Mouse (Mus musculus): ENCODE data around the gene Slc43a2. TPM values are rescaled to one million over a fixed set of nuclear protein-coding genes. Genes with fewer than 3 reads are reported as not detected.
"Not testable (repeated sequence)": the region's sequence is repeated elsewhere in the genome, so short reads cannot be mapped to it uniquely, and the experiment has no call there.

The Slc43a2 gene
- polyA plus RNA-seq, 1 experiment from 2014 or later = 17.6 TPM

DNA sequence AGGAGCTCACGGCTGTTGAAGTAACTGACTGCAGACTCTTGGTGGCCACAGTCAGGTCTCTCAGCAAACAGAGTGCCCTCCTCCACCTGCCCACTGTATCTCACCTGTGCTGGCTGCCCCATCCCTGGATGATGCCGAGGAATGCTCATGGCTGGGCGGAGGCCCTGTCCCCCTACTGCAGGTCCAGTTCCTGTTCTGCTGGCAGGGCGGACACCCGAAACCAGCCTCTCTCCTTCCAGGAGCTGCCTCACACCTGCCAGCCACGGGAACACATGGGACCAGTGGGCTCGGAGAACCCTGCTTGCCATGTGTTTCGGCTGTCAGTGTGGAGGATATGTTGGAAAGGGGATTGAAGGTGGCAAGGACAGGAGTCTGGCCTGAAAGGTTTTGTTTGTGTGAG lies 8.7 kb downstream of the Slc43a2 start:
- no peak overlapping the region for H3K9ac ChIP-seq
- H3K36me3 ChIP-seq = peaks cover 6% of the 10 kb centered on the region; the same call in 1 of the 2 replicates
- WGBS = 87% methylated on average over 8 of the region's 8 CpGs
- H3K4me2 ChIP-seq = no peak overlapping the region
- H3K27me3 ChIP-seq = no peaks in the 10 kb centered on the region
- no peak overlapping the region for H3K4me3 ChIP-seq
- no peaks in the 10 kb centered on the region for H3K9me3 ChIP-seq
- H3K4me1 ChIP-seq (replicated peaks) = peaks cover 48% of the 10 kb centered on the region
- no peak for ATAC-seq (ENCODE audit: low FRiP score, low read depth)
- H3K27ac ChIP-seq (replicated peaks) = peak overlapping the region; percentile 31

DNA sequence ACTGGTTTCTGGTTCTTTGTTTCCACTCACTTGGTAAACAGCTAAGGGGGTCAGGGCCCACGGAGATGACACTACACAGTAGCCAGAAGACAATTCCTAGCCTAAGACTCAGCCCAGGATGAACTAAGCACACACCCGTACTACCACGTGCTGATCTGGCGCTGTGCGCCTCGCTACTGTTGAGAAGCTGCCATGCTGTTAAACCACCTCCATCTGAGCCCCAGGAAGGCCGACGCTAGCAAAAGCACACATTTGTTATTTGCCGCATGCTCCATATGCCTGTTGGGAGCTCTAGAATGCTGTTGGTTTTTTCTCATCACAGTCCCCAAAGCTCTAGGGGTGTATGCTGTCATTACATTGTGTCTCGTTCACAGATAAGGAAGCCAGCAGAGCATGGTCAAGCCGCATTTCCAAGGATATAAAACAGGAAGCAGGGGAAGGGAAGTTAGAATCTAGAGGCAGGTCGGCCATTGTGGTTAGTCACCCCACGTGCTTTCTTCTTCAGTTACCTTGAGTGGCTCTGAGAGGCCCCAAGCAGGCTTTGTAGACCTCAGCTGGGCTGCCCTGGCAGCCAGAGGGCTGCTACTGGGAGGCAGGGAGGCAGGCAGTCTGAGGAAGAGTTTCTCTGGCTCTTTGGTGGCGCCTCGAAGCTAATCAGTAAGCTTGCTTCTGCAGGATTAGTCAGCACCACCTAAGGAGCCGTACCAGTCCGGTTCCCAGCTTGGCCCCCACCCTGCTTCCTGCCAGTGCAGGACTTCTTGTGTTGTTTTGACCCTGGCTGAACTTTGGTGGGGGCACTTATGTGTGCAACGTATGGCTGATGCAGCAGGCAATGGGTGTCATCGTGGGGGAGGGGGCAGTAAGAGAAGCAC lies 9.5 kb downstream of the Slc43a2 start:
- Histone ChIP-seq H3K36me3 (peaks cover 11% of the 10 kb centered on the region; the same call in 1 of the 2 replicates), H3K4me2 (no peak overlapping the region), H3K9ac (no peak overlapping the region), H3K9me3 (no peaks in the 10 kb centered on the region), H3K4me1 (replicated peaks) (peaks cover 41% of the 10 kb centered on the region), H3K27me3 (no peaks in the 10 kb centered on the region), H3K27ac (replicated peaks) (peak overlapping the region; percentile 31), H3K4me3 (no peak overlapping the region)
- no peak for ATAC-seq (ENCODE audit: low FRiP score, low read depth)
- WGBS = 67% methylated on average over 19 of the region's 19 CpGs

DNA sequence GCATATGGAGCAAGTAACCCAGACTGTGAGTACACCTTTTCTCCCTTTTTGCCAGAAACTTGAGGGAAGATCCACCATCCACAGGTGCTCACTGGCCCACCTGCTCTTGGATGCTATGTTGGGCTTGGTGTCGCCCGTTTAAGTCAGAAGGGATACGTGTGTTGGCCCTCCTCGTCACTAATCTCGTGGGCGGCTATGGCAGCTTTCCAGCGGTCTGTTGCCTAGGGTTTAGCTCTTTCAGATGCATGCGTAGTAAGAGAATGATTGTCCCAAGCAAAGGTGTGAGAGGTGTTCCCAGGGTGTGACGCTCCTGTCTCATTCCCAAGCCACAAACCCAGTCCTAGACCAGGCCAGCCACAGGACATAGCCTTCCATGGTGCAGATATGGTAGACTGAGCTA lies 13.2 kb downstream of the Slc43a2 start:
- Histone ChIP-seq H3K27me3 (no peaks in the 10 kb centered on the region), H3K4me3 (no peak overlapping the region), H3K4me2 (no peak overlapping the region), H3K9me3 (no peaks in the 10 kb centered on the region), H3K27ac (replicated peaks) (no peak overlapping the region), H3K4me1 (replicated peaks) (peaks cover 17% of the 10 kb centered on the region), H3K36me3 (peaks cover 16% of the 10 kb centered on the region), H3K9ac (no peak overlapping the region)
- no peak for ATAC-seq (ENCODE audit: low FRiP score, low read depth)
- WGBS = 85% methylated on average over 9 of the region's 9 CpGs

DNA sequence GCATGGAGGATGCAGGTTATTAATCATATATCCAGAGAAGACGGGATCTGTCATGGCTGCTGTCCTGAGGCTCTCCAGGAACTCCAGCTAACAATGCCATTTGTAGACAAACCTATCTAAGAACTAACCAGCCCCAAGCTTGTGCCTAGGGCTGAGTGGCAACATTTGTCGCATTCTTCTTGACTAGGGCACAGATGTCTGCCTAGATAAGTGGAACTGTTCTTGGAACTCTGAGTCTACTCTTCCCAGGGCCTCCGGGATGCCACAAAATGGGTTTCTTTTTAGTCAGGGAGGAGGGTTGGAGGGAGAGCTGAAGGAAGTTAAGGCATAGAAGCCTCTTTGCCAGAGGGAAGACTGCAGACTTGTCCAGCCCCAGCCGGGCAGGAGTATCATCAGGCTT lies 14.6 kb downstream of the Slc43a2 start:
- Histone ChIP-seq H3K27me3 (no peaks in the 10 kb centered on the region), H3K27ac (replicated peaks) (no peak overlapping the region), H3K36me3 (peaks cover 16% of the 10 kb centered on the region), H3K4me1 (replicated peaks) (peaks cover 21% of the 10 kb centered on the region), H3K9me3 (no peaks in the 10 kb centered on the region), H3K4me3 (no peak overlapping the region), H3K9ac (no peak overlapping the region), H3K4me2 (no peak overlapping the region)
- WGBS = 74% methylated on average over 4 of the region's 4 CpGs
- no peak for ATAC-seq (ENCODE audit: low FRiP score, low read depth)

DNA sequence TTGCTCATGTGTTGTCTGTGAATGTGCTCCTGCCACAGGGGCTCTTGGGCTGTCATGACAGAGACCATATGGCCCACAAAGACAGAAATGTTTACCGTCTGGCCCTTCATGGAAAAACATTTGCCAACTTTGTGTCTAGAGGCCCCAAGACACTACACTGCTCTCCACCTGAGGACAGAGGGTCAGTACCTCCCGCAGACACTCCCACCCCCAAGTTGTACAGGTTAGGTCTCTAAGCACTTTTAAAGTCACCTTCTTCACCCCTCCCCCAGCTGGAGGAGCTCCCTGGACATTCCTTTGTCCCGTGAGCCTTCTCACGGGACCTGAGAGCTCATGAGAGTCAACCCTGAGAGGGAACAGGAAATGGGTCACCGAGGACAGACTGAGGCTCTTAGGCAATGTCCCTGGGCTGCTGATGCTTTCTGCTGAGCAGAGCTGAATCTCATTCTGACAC lies 18.2 kb downstream of the Slc43a2 start:
- no peak for ATAC-seq (ENCODE audit: low FRiP score, low read depth)
- no peak overlapping the region for H3K9ac ChIP-seq
- no peaks in the 10 kb centered on the region for H3K9me3 ChIP-seq
- H3K4me1 ChIP-seq (replicated peaks) = peaks cover 35% of the 10 kb centered on the region
- no peak overlapping the region for H3K4me3 ChIP-seq
- WGBS = 52% methylated on average over 5 of the region's 5 CpGs
- peaks cover 15% of the 10 kb centered on the region for H3K36me3 ChIP-seq
- H3K27ac ChIP-seq (replicated peaks) = peak overlapping the region; percentile 64
- H3K27me3 ChIP-seq = no peaks in the 10 kb centered on the region
- H3K4me2 ChIP-seq = no peak overlapping the region

DNA sequence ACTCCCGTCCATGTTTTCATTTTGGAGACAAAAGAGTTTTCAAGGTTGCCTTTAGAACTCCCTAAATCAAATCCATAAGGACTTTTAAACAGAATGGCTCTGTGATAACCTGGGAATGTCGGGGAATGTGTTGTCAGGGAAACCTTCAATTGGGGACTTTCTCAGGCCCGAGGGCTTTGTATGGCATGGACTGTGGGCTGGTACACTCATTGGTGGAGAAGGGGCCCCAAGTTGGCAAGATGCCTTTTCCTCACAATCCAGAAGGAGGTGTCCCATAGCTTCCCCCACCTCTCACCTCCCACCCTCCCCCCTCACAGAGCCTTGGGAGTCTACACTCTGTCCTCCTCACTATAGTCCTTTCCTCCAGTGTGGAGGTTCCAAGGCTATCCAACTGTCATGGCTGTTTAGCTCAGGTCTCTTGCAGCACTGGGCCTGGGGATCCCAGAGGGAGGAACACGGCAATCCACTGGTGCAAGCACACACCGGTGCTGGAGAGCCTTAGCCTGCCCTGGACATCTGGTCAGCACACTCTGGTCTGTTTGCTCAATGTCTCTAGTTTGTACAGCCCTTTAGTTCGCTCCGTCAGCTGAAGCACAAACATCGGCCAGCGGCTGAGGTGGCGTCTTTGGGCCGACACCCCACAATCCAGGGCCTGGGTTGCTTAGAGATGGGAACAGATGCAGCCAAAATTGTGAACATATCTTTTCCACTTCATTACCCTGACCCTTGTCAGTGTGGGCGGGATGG lies 18.9 kb downstream of the Slc43a2 start:
- peak overlapping the region; percentile 64 for H3K27ac ChIP-seq (replicated peaks)
- no peak overlapping the region for H3K4me2 ChIP-seq
- no peak overlapping the region for H3K4me3 ChIP-seq
- no peak overlapping the region for H3K9ac ChIP-seq
- 35% methylated on average over 12 of the region's 12 CpGs for WGBS
- peaks cover 10% of the 10 kb centered on the region for H3K36me3 ChIP-seq
- no peaks in the 10 kb centered on the region for H3K9me3 ChIP-seq
- peak; percentile 46; the same call in 1 of the 2 replicates for ATAC-seq (ENCODE audit: low FRiP score, low read depth)
- H3K4me1 ChIP-seq (replicated peaks) = peaks cover 35% of the 10 kb centered on the region
- no peaks in the 10 kb centered on the region for H3K27me3 ChIP-seq

DNA sequence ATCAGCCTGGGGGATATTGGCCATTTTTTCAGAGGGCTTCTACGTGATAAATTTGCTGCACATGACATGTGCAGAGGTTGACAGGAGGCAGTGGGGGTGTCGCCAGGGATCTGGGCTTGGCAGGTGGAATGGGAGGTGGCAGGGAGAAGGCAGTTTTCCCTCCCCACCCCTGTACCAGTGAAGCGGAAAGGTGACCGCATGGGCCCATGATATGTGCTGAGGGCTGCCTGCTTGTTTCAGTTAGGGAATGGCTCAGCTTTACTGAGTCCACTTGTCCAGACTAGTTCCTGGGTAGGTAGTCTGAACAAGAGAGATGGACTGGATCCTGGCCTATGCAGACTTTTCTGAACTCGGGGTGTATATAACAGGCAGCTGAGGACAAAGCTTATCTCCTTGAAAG lies 19.8 kb downstream of the Slc43a2 start:
- no peak for ATAC-seq (ENCODE audit: low FRiP score, low read depth)

DNA sequence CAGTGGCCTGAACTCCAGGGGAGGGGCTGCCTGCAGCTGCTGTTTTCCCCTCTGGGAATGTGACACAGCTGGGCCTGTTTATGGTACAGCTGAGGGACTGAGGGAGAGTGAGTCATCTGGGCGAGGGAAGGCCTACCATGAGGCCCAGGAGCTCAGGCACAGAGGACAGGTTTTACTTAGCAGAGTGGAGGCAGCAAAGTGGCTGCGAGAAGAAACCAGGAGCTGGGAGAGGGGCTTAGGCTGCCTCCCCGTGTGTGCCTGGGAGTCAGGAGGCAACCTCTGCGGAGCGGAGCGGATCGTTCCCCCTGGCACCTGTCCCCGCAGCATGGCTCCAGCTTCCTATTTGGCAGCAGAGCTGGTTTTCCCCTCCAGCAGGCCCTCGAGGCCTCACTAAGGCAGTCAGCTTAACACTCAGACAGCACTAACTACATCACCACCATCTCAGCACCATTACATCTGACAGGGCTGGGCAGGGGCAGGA lies 20.5 kb downstream of the Slc43a2 start:
- no peaks in the 10 kb centered on the region for H3K27me3 ChIP-seq
- ATAC-seq (ENCODE audit: low FRiP score, low read depth) = 0 out of 2 replicates have a peak, but pooled peaks have one; percentile 47
- no peak overlapping the region for H3K4me3 ChIP-seq
- no peaks in the 10 kb centered on the region for H3K9me3 ChIP-seq
- H3K36me3 ChIP-seq = no peaks in the 10 kb centered on the region; the same call in none of the 2 replicates
- peaks cover 35% of the 10 kb centered on the region for H3K4me1 ChIP-seq (replicated peaks)
- no peak overlapping the region for H3K4me2 ChIP-seq
- WGBS = 48% methylated on average over 9 of the region's 9 CpGs
- H3K27ac ChIP-seq (replicated peaks) = peak overlapping the region; percentile 59
- H3K9ac ChIP-seq = no peak overlapping the region

More for the DNA sequence above, 19.8 kb downstream of the Slc43a2 start:
- Histone ChIP-seq H3K9ac (no peak overlapping the region), H3K9me3 (no peaks in the 10 kb centered on the region), H3K4me1 (replicated peaks) (peaks cover 35% of the 10 kb centered on the region), H3K4me2 (no peak overlapping the region), H3K27ac (replicated peaks) (no peak overlapping the region; the same call in 1 of the 2 replicates), H3K36me3 (peaks cover 3% of the 10 kb centered on the region), H3K27me3 (no peaks in the 10 kb centered on the region), H3K4me3 (no peak overlapping the region)
- WGBS = 75% methylated on average over 5 of the region's 5 CpGs

DNA sequence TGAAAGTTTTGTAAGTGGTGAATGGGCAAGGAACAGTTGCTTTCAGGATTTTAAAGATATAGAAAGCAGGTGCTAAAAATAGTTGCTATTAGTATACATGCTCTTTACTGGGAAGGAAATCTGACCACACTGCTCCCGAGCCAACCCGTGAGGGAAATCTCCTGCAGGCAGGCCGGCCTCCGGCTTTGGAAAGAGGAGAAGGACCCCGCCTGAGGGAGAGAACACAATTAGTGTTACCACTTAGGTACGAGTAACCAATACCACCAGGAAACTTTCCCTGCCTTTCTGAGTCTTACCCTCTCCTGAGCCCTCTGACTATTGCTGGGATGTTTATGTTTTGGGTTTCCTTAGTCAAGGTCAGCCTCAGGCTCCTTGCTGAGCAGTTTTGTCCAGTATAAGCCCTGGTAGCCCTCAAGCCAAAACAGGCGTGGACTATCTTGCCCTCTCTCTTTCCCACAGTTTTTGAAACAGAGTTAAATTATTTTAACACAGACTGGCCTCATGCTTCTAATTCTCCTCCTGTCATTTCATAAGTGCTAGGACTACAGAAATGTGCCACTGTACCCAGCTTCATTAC lies 21.5 kb downstream of the Slc43a2 start:
- ATAC-seq (ENCODE audit: low FRiP score, low read depth) = no peak
- H3K9ac ChIP-seq = peak overlapping the region; percentile 12; the same call in 1 of the 2 replicates
- WGBS = 65% methylated on average over 7 of the region's 7 CpGs
- no peak overlapping the region for H3K4me3 ChIP-seq
- peaks cover 6% of the 10 kb centered on the region; the same call in 1 of the 2 replicates for H3K36me3 ChIP-seq
- H3K4me2 ChIP-seq = no peak overlapping the region
- H3K27me3 ChIP-seq = no peaks in the 10 kb centered on the region
- peaks cover 35% of the 10 kb centered on the region for H3K4me1 ChIP-seq (replicated peaks)
- no peak overlapping the region for H3K27ac ChIP-seq (replicated peaks)
- H3K9me3 ChIP-seq = no peaks in the 10 kb centered on the region

DNA sequence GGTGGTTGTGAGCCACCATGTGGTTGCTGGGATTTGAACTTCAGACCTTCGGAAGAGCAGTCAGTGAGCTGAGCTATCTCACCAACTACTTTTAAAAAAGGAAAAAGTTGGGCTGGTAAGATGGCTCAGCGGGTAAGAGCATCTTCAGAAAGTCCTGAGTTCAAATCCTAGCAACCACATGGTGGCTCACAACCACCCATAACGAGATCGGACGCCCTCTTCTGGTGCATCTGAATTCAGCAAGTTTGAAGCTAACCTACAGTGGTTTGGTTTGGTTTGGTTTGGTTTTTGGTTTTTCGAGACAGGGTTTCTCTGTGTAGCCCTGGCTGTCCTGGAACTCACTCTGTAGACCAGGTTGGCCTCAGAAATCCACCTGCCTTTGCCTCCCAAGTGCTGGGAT lies 24.5 kb downstream of the Slc43a2 start:
- H3K4me1 ChIP-seq (replicated peaks) = peaks cover 19% of the 10 kb centered on the region
- ATAC-seq (ENCODE audit: low FRiP score, low read depth); H3K4me3 ChIP-seq; H3K9ac ChIP-seq; H3K36me3 ChIP-seq; H3K27ac ChIP-seq (replicated peaks); H3K4me2 ChIP-seq; H3K9me3 ChIP-seq; H3K27me3 ChIP-seq: not testable (repeated sequence)
- WGBS = 93% methylated on average over 6 of the region's 6 CpGs

DNA sequence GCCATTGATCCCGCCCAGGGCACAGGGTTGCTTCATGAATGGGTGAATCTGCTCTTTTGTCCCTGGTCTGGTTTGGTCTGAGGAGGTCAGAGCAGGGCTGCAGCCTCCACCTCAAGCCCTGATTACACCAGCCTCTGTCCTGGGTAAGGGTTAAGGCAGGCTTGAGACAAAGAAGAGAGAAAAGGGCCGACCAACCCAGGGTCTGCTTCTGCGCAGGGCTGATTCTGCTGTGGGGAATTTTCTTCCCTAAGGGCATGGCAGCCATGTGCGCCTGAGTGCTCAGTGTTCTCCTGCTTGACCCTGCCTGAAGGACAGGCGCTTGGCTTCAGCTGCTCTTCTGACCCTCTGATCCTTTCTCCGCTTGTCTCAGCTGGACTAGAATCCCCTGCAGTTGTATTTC lies 25.6 kb downstream of the Slc43a2 start:
- WGBS = 68% methylated on average over 6 of the region's 6 CpGs
- no peak for ATAC-seq (ENCODE audit: low FRiP score, low read depth)
- no peaks in the 10 kb centered on the region for H3K9me3 ChIP-seq
- no peak overlapping the region for H3K9ac ChIP-seq
- H3K4me2 ChIP-seq = no peak overlapping the region
- H3K4me3 ChIP-seq = no peak overlapping the region
- peaks cover 8% of the 10 kb centered on the region for H3K36me3 ChIP-seq
- H3K4me1 ChIP-seq (replicated peaks) = peaks cover 8% of the 10 kb centered on the region
- H3K27me3 ChIP-seq = no peaks in the 10 kb centered on the region
- H3K27ac ChIP-seq (replicated peaks) = no peak overlapping the region

DNA sequence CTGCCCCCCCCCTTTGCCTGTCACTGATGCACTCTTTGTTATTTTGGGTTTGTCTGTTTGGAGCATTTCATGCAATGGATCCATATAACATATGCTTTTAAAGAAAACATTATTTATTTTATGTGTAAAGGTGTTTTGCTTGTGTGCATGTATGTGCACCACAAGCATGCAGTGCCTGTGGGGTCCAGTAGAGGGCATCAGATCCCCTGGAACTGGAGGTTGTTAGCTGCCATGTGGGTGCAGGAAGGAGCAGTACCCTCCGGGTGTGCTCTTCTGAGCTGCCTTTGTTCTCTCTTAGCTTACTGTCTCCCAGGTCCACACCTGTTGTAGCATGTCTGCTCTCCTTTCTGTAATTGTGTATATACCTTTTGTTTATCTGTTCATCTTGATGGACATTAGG lies 26.6 kb downstream of the Slc43a2 start:
- no peak overlapping the region for H3K4me3 ChIP-seq
- peaks cover 12% of the 10 kb centered on the region for H3K36me3 ChIP-seq
- H3K9ac ChIP-seq = no peak overlapping the region
- no peaks in the 10 kb centered on the region for H3K4me1 ChIP-seq (replicated peaks)
- no peak for ATAC-seq (ENCODE audit: low FRiP score, low read depth)
- H3K4me2 ChIP-seq = no peak overlapping the region
- no peak overlapping the region for H3K27ac ChIP-seq (replicated peaks)
- no peaks in the 10 kb centered on the region for H3K27me3 ChIP-seq
- H3K9me3 ChIP-seq = no peaks in the 10 kb centered on the region
- WGBS = 96% methylated on average over 1 of the region's 1 CpGs

Data from hindbrain, embryonic 15.5 days (tissue).